14 mouse cellular contexts compared by ENCODE assay signal in the genomic region with DNA sequence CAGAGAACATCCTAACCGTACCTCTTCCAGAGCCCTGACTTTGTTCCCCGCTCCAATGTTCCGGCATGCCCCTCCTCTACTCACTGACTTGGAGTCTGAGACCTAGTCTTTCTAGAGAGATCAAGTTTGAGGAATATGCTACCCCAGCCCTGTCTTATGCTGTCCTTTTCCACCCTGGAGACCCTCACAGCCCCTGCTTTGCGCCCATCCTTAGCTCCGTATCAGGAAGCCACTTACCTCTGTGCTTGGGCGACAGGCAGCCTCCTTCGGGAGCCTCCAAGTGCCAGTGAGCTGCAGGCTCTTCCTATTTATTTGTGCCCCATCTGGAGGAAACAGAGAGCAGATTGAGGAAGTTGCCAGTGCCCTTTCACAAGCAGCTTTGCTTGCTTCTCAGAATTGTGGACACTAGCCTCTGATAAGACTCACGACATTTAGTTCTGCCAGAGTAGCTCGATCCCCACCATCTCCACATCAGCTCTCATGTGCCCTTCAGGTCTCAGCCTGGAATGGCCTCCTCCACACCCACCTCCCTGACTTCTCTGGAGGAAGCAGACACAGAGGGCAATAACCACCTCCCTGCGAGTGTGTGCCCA. TPM values are rescaled to one million over a fixed set of nuclear protein-coding genes. Genes with fewer than 3 reads are reported as not detected.
DNase-seq lines count a peak whose midpoint lies in the region; ATAC-seq lines count a peak whose summit lies in the region.
"Had no signal": no experiment of that assay in that cellular context is flagged by ENCODE, and none has a peak within 500 bp of the region (broad histone marks: within the 10 kb centered on the region; RNA-seq: fewer than 3 reads in every experiment).

Gene Csf2rb2, minus strand, starts transcription at position 381 of the 593 bp plus-strand sequence.

- ATAC-seq in heart, embryonic 11.5 days (replicated peaks; ENCODE audit: insufficient number of reproducible peaks, low FRiP score, low TSS enrichment): no peak
- ATAC-seq in common myeloid progenitor, adult 5-6 weeks (replicated peaks; ENCODE audit: low read depth, poor library complexity, severe bottlenecking): peak; percentile 92

- no peaks in the 10 kb centered on the region for H3K9me3 ChIP-seq in heart, embryonic 11.5 days (replicated peaks; ENCODE audit: control insufficient read depth, low read length)
- H3K9me3 ChIP-seq in forebrain, embryonic 10.5 days: no peaks in the 10 kb centered on the region
- no peaks in the 10 kb centered on the region for H3K9me3 ChIP-seq in heart, embryonic 10.5 days
- H3K9me3 ChIP-seq: limb, embryonic 13.5 days; midbrain, embryonic 12.5 days had no signal

- no peak within 1 kb of the TSS for H3K4me3 ChIP-seq in heart, embryonic 11.5 days (ENCODE audit: low read depth, low read length)
- peak within 1 kb of the TSS; percentile 64 for H3K4me3 ChIP-seq in macrophage (ENCODE audit: inconsistent target)
- H3K4me3 ChIP-seq in forebrain, embryonic 10.5 days: no peak within 1 kb of the TSS
- H3K4me3 ChIP-seq in heart, embryonic 10.5 days: no peak within 1 kb of the TSS
- H3K4me3 ChIP-seq: limb, embryonic 13.5 days; midbrain, embryonic 12.5 days had no signal

- peak; percentile 93 for DNase-seq in heart, adult 11 months
- DNase-seq in A20 (ENCODE audit: low read depth, low spot score): peak; percentile 62
- no peak for DNase-seq in adrenal gland, postnatal 25 days
- no peak for DNase-seq in forebrain, embryonic 10.5 days (ENCODE audit: extremely low spot score, low spot score)
- DNase-seq in heart, embryonic 10.5 days (ENCODE audit: low spot score): no peak
- DNase-seq: cerebellum, postnatal 36 days; heart, postnatal 36 days; thymus, adult 18-20 months had no signal

- H3K9ac ChIP-seq in heart, embryonic 11.5 days (ENCODE audit: low read depth, low read length): no peak within 1 kb of the TSS
- H3K9ac ChIP-seq: limb, embryonic 13.5 days; midbrain, embryonic 12.5 days had no signal

- WGBS in heart, embryonic 11.5 days (ENCODE audit: insufficient replicate concordance): 62% methylated on average over 10 of the region's 10 CpGs
- WGBS in macrophage (ENCODE audit: missing documents): 15% methylated on average over 10 of the region's 10 CpGs
- 88% methylated on average over 10 of the region's 10 CpGs for WGBS in forebrain, embryonic 10.5 days
- 67% methylated on average over 10 of the region's 10 CpGs for WGBS in heart, embryonic 10.5 days

- H3K79me2 ChIP-seq in macrophage (ENCODE audit: inconsistent target): peaks cover 45% of the 10 kb centered on the region

- H3K4me2 ChIP-seq in heart, embryonic 11.5 days: no peak within 1 kb of the TSS; the same call in 1 of the 2 replicates
- H3K4me2 ChIP-seq: limb, embryonic 13.5 days; midbrain, embryonic 12.5 days had no signal

- no peaks in the 10 kb centered on the region for H3K36me3 ChIP-seq in heart, embryonic 11.5 days (ENCODE audit: control insufficient read depth, insufficient read depth, low read length)
- no peaks in the 10 kb centered on the region for H3K36me3 ChIP-seq in macrophage (ENCODE audit: inconsistent target)
- H3K36me3 ChIP-seq in forebrain, embryonic 10.5 days (replicated peaks): no peaks in the 10 kb centered on the region
- H3K36me3 ChIP-seq in heart, embryonic 10.5 days: no peaks in the 10 kb centered on the region
- H3K36me3 ChIP-seq: limb, embryonic 13.5 days; midbrain, embryonic 12.5 days had no signal

- H3K27ac ChIP-seq in heart, embryonic 11.5 days (ENCODE audit: low read depth, low read length): no peak within 1 kb of the TSS
- H3K27ac ChIP-seq in macrophage: peak within 1 kb of the TSS; percentile 86
- no peak within 1 kb of the TSS for H3K27ac ChIP-seq in forebrain, embryonic 10.5 days
- no peak within 1 kb of the TSS for H3K27ac ChIP-seq in heart, embryonic 10.5 days
- H3K27ac ChIP-seq: kidney, postnatal 0 days; limb, embryonic 13.5 days; midbrain, embryonic 12.5 days had no signal

- no peaks in the 10 kb centered on the region for H3K27me3 ChIP-seq in heart, embryonic 11.5 days (ENCODE audit: control insufficient read depth, insufficient read depth, low read length)
- H3K27me3 ChIP-seq in forebrain, embryonic 10.5 days (ENCODE audit: poor library complexity, severe bottlenecking): no peaks in the 10 kb centered on the region
- H3K27me3 ChIP-seq in heart, embryonic 10.5 days (ENCODE audit: insufficient read depth, poor library complexity, severe bottlenecking): no peaks in the 10 kb centered on the region
- H3K27me3 ChIP-seq: limb, embryonic 13.5 days; midbrain, embryonic 12.5 days had no signal

- H3K4me1 ChIP-seq in heart, embryonic 11.5 days (ENCODE audit: control insufficient read depth, insufficient read depth, low read length): peaks cover 4% of the 10 kb centered on the region
- 0 out of 2 replicates have a peak, but pooled peaks cover 3% of the 10 kb centered on the region for H3K4me1 ChIP-seq in forebrain, embryonic 10.5 days
- peaks cover 11% of the 10 kb centered on the region for H3K4me1 ChIP-seq in heart, embryonic 10.5 days
- H3K4me1 ChIP-seq: limb, embryonic 13.5 days; midbrain, embryonic 12.5 days had no signal

RNA-seq across cellular contexts. Expression of gene Csf2rb2, which starts in this region (rescaled TPM):
- polyA plus RNA-seq in heart, embryonic 11.5 days (2014; fragmentation: Nextera tagmentation; extraction: Ambion mirVana): 0.80 and 1.00 TPM in 2 replicates
- total RNA-seq in common myeloid progenitor, adult 5-6 weeks (2017): 1.2 and 2.4 TPM in 2 replicates
- total RNA-seq in macrophage (2018; cell fraction: chromatin; rRNA removed): 100 to 1,000 TPM in 24 of 26 experiments, 10 to 100 TPM in 2; 93.7 to 377 (median 188) TPM
- total RNA-seq in macrophage (2018; cell fraction: cytosol; rRNA removed): 100 to 1,000 TPM in 23 of 26 experiments, 10 to 100 TPM in 3; 89.9 to 261 (median 155) TPM
- 100 to 1,000 TPM; 161 to 367 (median 204) TPM for total RNA-seq in macrophage (2018; cell fraction: nucleus; rRNA removed)
- polyA plus RNA-seq in macrophage (2018): 77.0 to 225 TPM (median 156 TPM) in 3 replicates
- total RNA-seq in adrenal gland, postnatal 25 days (2021): 0.43 and 1.0 TPM in 2 replicates
- 0.42 and 0.43 TPM in 2 replicates for polyA plus RNA-seq in forebrain, embryonic 10.5 days (2016; fragmentation: Nextera tagmentation; extraction: Ambion mirVana)
- polyA plus RNA-seq in heart, embryonic 10.5 days (2016; fragmentation: Nextera tagmentation; extraction: Ambion mirVana): 0.75 and 1.5 TPM in 2 replicates

Comparison
In these comparisons a context has a peak if more than half of its experiments do, and no peak if none do; other contexts are left out.
1. RNA of gene Csf2rb2 (polyA plus RNA-seq): 77.0 to 225 TPM in macrophage; 0.75 to 1.5 TPM in heart, embryonic 10.5 days, 0.80 to 1.00 TPM in heart, embryonic 11.5 days and 0.42 to 0.43 TPM in forebrain, embryonic 10.5 days; every median in the first group is over 10 times any median in the second.
2. DNase-seq: peak in heart, adult 11 months (single experiment) and A20 (single experiment); none in adrenal gland, postnatal 25 days (single experiment), forebrain, embryonic 10.5 days (single experiment) and heart, embryonic 10.5 days (single experiment).